Mouse (Mus musculus): ENCODE results near the gene Fam92a. TPM values are rescaled to one million over a fixed set of nuclear protein-coding genes. Genes with fewer than 3 reads are reported as not detected.
"Not testable (repeated sequence)": the region's sequence is repeated elsewhere in the genome, so short reads cannot be mapped to it uniquely, and the experiment has no call there.

Fam92a gene
- total RNA-seq (2021): 10 to 100 TPM; 23.0 to 23.4 TPM
- long read RNA-seq, experiment 1, partial matches to known transcripts: 0 of 1 reads
- long read RNA-seq, experiment 1, other reads (novel, unspliced or antisense): 1 of 1 reads
- long read RNA-seq, experiment 2, partial matches to known transcripts: 0 of 1 reads
- long read RNA-seq, experiment 2, other reads (novel, unspliced or antisense): 1 of 1 reads

DNA sequence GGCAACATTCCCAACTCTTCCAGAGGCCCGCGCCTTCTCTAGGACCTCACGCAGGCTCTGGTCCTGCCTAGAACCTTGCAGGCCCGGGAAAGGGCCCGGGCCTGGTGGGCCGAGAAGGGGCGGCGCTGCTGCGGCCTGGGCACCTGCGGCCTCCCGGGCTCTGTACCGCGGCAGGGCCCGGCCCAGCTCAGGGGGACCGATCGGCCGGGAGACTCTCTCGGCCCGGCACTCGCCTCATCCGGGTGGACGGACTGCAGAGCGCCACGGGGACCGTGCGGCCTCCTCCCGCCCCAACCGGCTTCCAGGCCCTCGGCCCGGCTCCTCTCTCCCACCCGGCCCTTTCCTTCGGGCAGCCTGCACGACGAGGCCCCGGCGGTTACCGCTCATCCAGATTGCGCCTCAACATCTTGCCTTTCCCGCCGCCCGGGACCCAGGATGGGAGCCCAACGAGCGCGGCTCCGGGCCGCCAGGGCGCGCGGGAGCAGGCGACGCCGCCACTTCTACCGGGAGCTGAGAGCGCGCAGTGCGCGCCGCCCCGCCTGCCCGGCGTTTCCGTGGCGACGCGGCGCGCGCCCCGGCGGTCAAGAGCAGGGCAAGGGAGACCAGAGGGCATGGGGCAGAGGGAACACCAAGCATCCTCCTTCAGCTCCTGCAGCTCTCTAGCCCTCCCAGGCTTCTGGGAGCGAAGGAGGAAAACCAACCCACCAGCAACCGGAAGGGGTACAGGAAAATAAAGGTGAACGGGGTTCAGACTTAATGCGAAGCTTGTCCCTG lies at the start of gene Fam92a:
Gene Fam92a (minus strand): TSS at position 698 of the 774 bp plus-strand sequence.
- peak; percentile 67 for DNase-seq

- DNase-seq: peak; percentile 54
Observed at GRCm38 (mm10) chr4:12178992-12179391, 7.2 kb upstream of the Fam92a start.

- DNase-seq: no peak
Observed at GRCm38 (mm10) chr4:12170986-12171317, 863 bp downstream of the Fam92a start.

DNA sequence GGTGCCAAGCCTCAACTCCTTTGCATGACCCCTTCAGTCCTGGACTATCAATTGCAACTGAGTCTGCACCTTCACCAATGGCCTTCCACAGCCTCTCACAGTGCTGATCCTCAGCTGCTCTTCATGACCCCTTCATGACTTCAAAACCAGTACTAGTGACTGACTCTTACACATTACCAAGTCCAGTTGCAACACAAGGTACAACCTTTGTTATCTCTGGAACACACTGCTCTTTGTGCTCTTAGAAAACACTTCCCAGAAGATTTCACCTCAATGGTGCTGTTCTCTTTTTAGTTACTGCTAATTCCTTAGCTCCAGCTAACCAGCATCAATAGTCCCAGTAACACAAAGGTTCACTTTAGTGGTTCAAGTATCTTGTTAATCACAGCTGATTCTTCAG lies 24.2 kb downstream of the Fam92a start:
- no peak for DNase-seq

GRCm38 (mm10) chr4:12141516-12141915 lies 30.3 kb downstream of the Fam92a start:
- DNase-seq: not testable (repeated sequence)

GRCm38 (mm10) chr4:12140592-12141062 lies 31.2 kb downstream of the Fam92a start:
- peak; percentile 6 for DNase-seq

DNA sequence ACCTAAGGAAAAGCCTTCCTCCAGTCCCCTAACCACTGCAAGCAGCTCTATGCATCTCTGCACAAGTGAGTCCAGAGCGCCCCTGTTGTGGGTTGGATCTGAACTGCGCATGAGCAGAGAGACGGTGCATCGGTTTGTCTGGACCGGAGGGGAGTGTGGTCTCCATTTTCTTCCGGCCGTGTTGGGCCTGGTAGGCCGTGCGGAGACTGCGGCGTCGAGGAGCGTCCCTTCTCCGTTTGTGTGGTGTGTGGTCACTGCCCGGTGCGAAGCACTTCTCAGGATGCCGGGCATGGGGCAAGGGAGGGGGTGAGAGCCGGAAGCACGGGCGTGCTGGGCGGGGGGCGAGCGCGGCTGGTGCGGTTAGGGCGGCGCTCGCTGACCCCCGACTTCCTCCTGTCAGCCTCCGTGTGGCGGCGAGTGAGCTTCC lies 31.7 kb downstream of the Fam92a start, which contains the start of gene Rbm12b1:
Gene Rbm12b1 (plus strand): TSS at position 124 of the 427 bp plus-strand sequence.
- peak; percentile 58 for DNase-seq

Other genes starting within 250 kb of the Fam92a start
- gene Gm10604, start 190.8 kb downstream of the Fam92a start, total RNA-seq (2021): not detected
- 1 to 10 TPM; 4.8 to 8.1 TPM for gene Rbm12b2, start 82.6 kb downstream of the Fam92a start, total RNA-seq (2021)
- gene Rbm12b1, start 31.8 kb downstream of the Fam92a start, total RNA-seq (2021): 1 to 10 TPM; 3.5 to 6.9 TPM